Mouse (Mus musculus) limb, embryonic 14.5 days (tissue): ENCODE data around the gene 1700001F09Rik. TPM values are rescaled to one million over a fixed set of nuclear protein-coding genes. Genes with fewer than 3 reads are reported as not detected.
"Not testable (repeated sequence)": the region's sequence is repeated elsewhere in the genome, so short reads cannot be mapped to it uniquely, and the experiment has no call there.

Experiments used
- ATAC-seq: fragments of 200-750 bp; cut with Nextera tagmentation; 2 replicates; pipeline ENCODE4 v1.8.0; 2017; ENCODE audit warnings: low read depth, moderate number of reproducible peaks, moderate TSS enrichment; ENCODE audit not compliant: low FRiP score
- DNase-seq: peaks from one replicate; pipeline ENCODE4 v3.0.0-alpha.2; 2015; ENCODE audit warnings: low spot score
- H3K27ac ChIP-seq: fragments of 300-500 bp; sonication (generic); replicated peaks from 2 replicates; pipeline ENCODE4 v1.5.1; 2014; ENCODE audit warnings: low read depth, mild to moderate bottlenecking, low read length, moderate library complexity, mixed read lengths
- H3K27me3 ChIP-seq: fragments of 300-500 bp; sonication (generic); 2 replicates; pipeline ENCODE4 v1.6.1; 2014; ENCODE audit warnings: low read length, mixed read lengths; ENCODE audit not compliant: control insufficient read depth, insufficient read depth
- H3K36me3 ChIP-seq: fragments of 300-500 bp; sonication (generic); 2 replicates; pipeline ENCODE4 v1.6.1; 2014; ENCODE audit warnings: mild to moderate bottlenecking, low read length, moderate library complexity, mixed read lengths; ENCODE audit not compliant: control insufficient read depth, insufficient read depth
- H3K4me1 ChIP-seq: fragments of 300-500 bp; sonication (generic); 2 replicates; pipeline ENCODE4 v1.6.1; 2014; ENCODE audit warnings: antibody characterized with exemption, low read length, mixed read lengths; ENCODE audit not compliant: control insufficient read depth, insufficient read depth
- H3K4me2 ChIP-seq: fragments of 300-500 bp; sonication (generic); replicated peaks from 2 replicates; pipeline ENCODE4 v1.6.1; 2014; ENCODE audit warnings: low read depth, mild to moderate bottlenecking, low read length, moderate library complexity; ENCODE audit not compliant: severe bottlenecking
- H3K4me3 ChIP-seq: fragments of 300-500 bp; sonication (generic); replicated peaks from 2 replicates; pipeline ENCODE4 v1.5.1; 2014; ENCODE audit warnings: low read length
- H3K9ac ChIP-seq: fragments of 300-500 bp; sonication (generic); 2 replicates; pipeline ENCODE4 v1.6.1; 2014; ENCODE audit warnings: mild to moderate bottlenecking, low read depth, low read length, moderate library complexity; ENCODE audit not compliant: severe bottlenecking
- H3K9me3 ChIP-seq: fragments of 300-500 bp; sonication (generic); 2 replicates; pipeline ENCODE4 v1.6.1; 2016; ENCODE audit warnings: low read length; ENCODE audit not compliant: control insufficient read depth
- WGBS: fragments of 180-500 bp; shearing (Covaris S2); extraction: QIAGEN DNeasy Blood & Tissue Kit; methylation state at CpG from one replicate; pipeline ENCODE4 v1.1.7; 2014; 5-methylcytosine and 5-hydroxymethylcytosine counted together
- polyA plus RNA-seq, 2 experiments: library from polyadenylated mRNA; depleted of rRNA in 1 of 2; stranded (reverse) in 1 of 2; unstranded in 1 of 2; fragments of >200 nt; fragmentation: Nextera tagmentation in 1 of 2; extraction: Ambion mirVana in 1 of 2; gene quantifications; 2 replicates each; pipeline versions ENCODE4 v1.2.1 to v1.2.3; 2012 to 2014

1700001F09Rik gene
- polyA plus RNA-seq (2012; rRNA removed) (not detected in 2 replicates), polyA plus RNA-seq (2014; fragmentation: Nextera tagmentation; extraction: Ambion mirVana) (not detected in 2 replicates)

GRCm38 (mm10) chr14:43347711-43348110, at the start of gene 1700001F09Rik:
1700001F09Rik (minus strand) TSS chr14:43347811.
- not testable (repeated sequence) for DNase-seq, H3K4me1 ChIP-seq, H3K9ac ChIP-seq, H3K4me3 ChIP-seq, H3K27me3 ChIP-seq, H3K4me2 ChIP-seq, H3K9me3 ChIP-seq, H3K36me3 ChIP-seq, H3K27ac ChIP-seq, ATAC-seq

- 84% methylated on average over 11 of the region's 11 CpGs for WGBS
- not testable (repeated sequence) for DNase-seq, H3K4me1 ChIP-seq, H3K36me3 ChIP-seq, H3K27me3 ChIP-seq, H3K27ac ChIP-seq, H3K4me2 ChIP-seq, ATAC-seq, H3K9me3 ChIP-seq, H3K4me3 ChIP-seq, H3K9ac ChIP-seq
Measured at GRCm38 (mm10) chr14:43361713-43362112, 14.1 kb upstream of the 1700001F09Rik start.

- H3K36me3 ChIP-seq, H3K4me3 ChIP-seq, DNase-seq, ATAC-seq, H3K4me1 ChIP-seq, H3K4me2 ChIP-seq, H3K27ac ChIP-seq, H3K27me3 ChIP-seq, H3K9me3 ChIP-seq, H3K9ac ChIP-seq: not testable (repeated sequence)
- 56% methylated on average over 1 of the region's 1 CpGs for WGBS
Measured at GRCm38 (mm10) chr14:43359246-43359645, 11.6 kb upstream of the 1700001F09Rik start.

- not testable (repeated sequence) for ATAC-seq, H3K9ac ChIP-seq, H3K4me3 ChIP-seq
Measured at GRCm38 (mm10) chr14:43357496-43357895, 9.9 kb upstream of the 1700001F09Rik start.

GRCm38 (mm10) chr14:43352944-43353343, 5.3 kb upstream of the 1700001F09Rik start:
- not testable (repeated sequence) for H3K27me3 ChIP-seq, H3K4me3 ChIP-seq, H3K36me3 ChIP-seq, ATAC-seq, H3K4me1 ChIP-seq, H3K9me3 ChIP-seq, H3K4me2 ChIP-seq, DNase-seq, H3K27ac ChIP-seq, H3K9ac ChIP-seq
- 85% methylated on average over 2 of the region's 2 CpGs for WGBS

More at GRCm38 (mm10) chr14:43357496-43357895, 9.9 kb upstream of the 1700001F09Rik start:
- not testable (repeated sequence) for H3K4me2 ChIP-seq, DNase-seq, H3K36me3 ChIP-seq, H3K27me3 ChIP-seq, H3K27ac ChIP-seq, H3K4me1 ChIP-seq, H3K9me3 ChIP-seq

- H3K27ac ChIP-seq, H3K4me1 ChIP-seq, H3K4me3 ChIP-seq, H3K9me3 ChIP-seq, H3K36me3 ChIP-seq, ATAC-seq, DNase-seq, H3K9ac ChIP-seq, H3K4me2 ChIP-seq, H3K27me3 ChIP-seq: not testable (repeated sequence)
- WGBS = 68% methylated on average over 1 of the region's 1 CpGs
Measured at GRCm38 (mm10) chr14:43337646-43338045, 10.0 kb downstream of the 1700001F09Rik start.

GRCm38 (mm10) chr14:43331362-43331880, 16.2 kb downstream of the 1700001F09Rik start:
- H3K27ac ChIP-seq, H3K4me1 ChIP-seq, H3K4me2 ChIP-seq, H3K4me3 ChIP-seq, H3K36me3 ChIP-seq, DNase-seq, ATAC-seq, H3K9ac ChIP-seq, H3K9me3 ChIP-seq, H3K27me3 ChIP-seq: not testable (repeated sequence)
- WGBS = 91% methylated on average over 9 of the region's 11 CpGs

GRCm38 (mm10) chr14:43328603-43329002, 19.0 kb downstream of the 1700001F09Rik start:
- not testable (repeated sequence) for ATAC-seq, H3K4me2 ChIP-seq, H3K27ac ChIP-seq, H3K36me3 ChIP-seq, H3K27me3 ChIP-seq, H3K4me1 ChIP-seq, H3K9me3 ChIP-seq, H3K9ac ChIP-seq, H3K4me3 ChIP-seq, DNase-seq
- 55% methylated on average over 2 of the region's 2 CpGs for WGBS
